Mouse (Mus musculus) C2C12 (cell line): Measurements from ENCODE around the gene Grem1. TPM values are rescaled to one million over a fixed set of nuclear protein-coding genes. Genes with fewer than 3 reads are reported as not detected.
A peak's percentile ranks its signal among the peaks of the same experiment; 100 is the strongest.

ENCODE experiments used
- H3K27me3 ChIP-seq: one replicate; pipeline ENCODE4 v1.6.1; 2011; ENCODE audit not compliant: control insufficient read depth, insufficient read depth, insufficient read length
- H3K36me3 ChIP-seq: one replicate; pipeline ENCODE4 v1.6.1; 2011; ENCODE audit not compliant: control insufficient read depth, insufficient read depth
- H3K4me3 ChIP-seq: one replicate; pipeline ENCODE4 v1.5.1; 2011; ENCODE audit warnings: mild to moderate bottlenecking, control low read depth; ENCODE audit not compliant: poor library complexity, insufficient read depth, severe bottlenecking
- H3K79me2 ChIP-seq: one replicate; pipeline ENCODE4 v1.6.1; 2011; ENCODE audit not compliant: control insufficient read depth, insufficient read depth
- H3K79me3 ChIP-seq: one replicate; pipeline ENCODE4 v1.6.1; 2011; ENCODE audit warnings: low read depth, control low read depth
- H3ac ChIP-seq: one replicate; pipeline ENCODE3; 2011; ENCODE audit warnings: low read depth; ENCODE audit not compliant: control insufficient read depth, insufficient read length
- CEBPB ChIP-seq: IDR thresholded peaks from one replicate; pipeline ENCODE4 v1.6.1; 2011; ENCODE audit warnings: low read depth, mild to moderate bottlenecking, control low read depth, moderate library complexity
- CTCF ChIP-seq: IDR thresholded peaks from one replicate; pipeline ENCODE4 v1.5.1; 2011; ENCODE audit not compliant: control insufficient read depth, insufficient read depth, insufficient read length
- FOSL1 ChIP-seq: IDR thresholded peaks from one replicate; pipeline ENCODE4 v1.8.0; 2011; ENCODE audit warnings: mild to moderate bottlenecking, low read length; ENCODE audit not compliant: poor library complexity, insufficient read depth, severe bottlenecking
- MAX ChIP-seq: IDR thresholded peaks from one replicate; pipeline ENCODE4 v1.6.1; 2011; ENCODE audit warnings: mild to moderate bottlenecking, control low read depth
- MYOD1 ChIP-seq: IDR thresholded peaks from one replicate; pipeline ENCODE4 v1.6.1; 2011; ENCODE audit warnings: low read depth; ENCODE audit not compliant: control insufficient read depth, insufficient read length
- MYOG ChIP-seq: IDR thresholded peaks from one replicate; pipeline ENCODE4 v1.6.1; 2011; ENCODE audit not compliant: control insufficient read depth, insufficient read length; ENCODE audit errors: extremely low read depth
- USF1 ChIP-seq: IDR thresholded peaks from one replicate; pipeline ENCODE4 v1.6.1; 2011; ENCODE audit warnings: low read depth, mild to moderate bottlenecking, control low read depth, moderate library complexity
- long read RNA-seq, 2 experiments: library from polyadenylated mRNA; unstranded; transcript quantifications; one replicate each; pipeline ENCODE4 v2.0.0; 2019 to 2020
- polyA plus RNA-seq: library from polyadenylated mRNA; unstranded; fragments of >200 nt; fragmentation: generic; extraction: Trizol; gene quantifications from one replicate; pipeline ENCODE4 v1.2.1, GENCODE M21; 2012; ENCODE audit warnings: missing spikeins

Gene Grem1
- 69.1 TPM for polyA plus RNA-seq
- long read RNA-seq, experiment 1, full-length matches to known transcripts: 41 of 69 reads
- long read RNA-seq, experiment 1, partial matches to known transcripts: 0 of 69 reads
- long read RNA-seq, experiment 1, other reads (novel, unspliced or antisense): 28 of 69 reads
- long read RNA-seq, experiment 2, full-length matches to known transcripts: 230 of 258 reads
- long read RNA-seq, experiment 2, partial matches to known transcripts: 0 of 258 reads
- long read RNA-seq, experiment 2, other reads (novel, unspliced or antisense): 28 of 258 reads

GRCm38 (mm10) chr2:113758311-113759161 is at the start of gene Grem1:
Grem1 (minus strand) TSS chr2:113758646.
- peaks cover 47% of the 10 kb centered on the region for H3K79me3 ChIP-seq
- peak within 1 kb of the TSS; percentile 58 for H3ac ChIP-seq
- no peaks in the 10 kb centered on the region for H3K27me3 ChIP-seq

GRCm38 (mm10) chr2:113807640-113808039 is 49.2 kb upstream of the Grem1 start:
- no peaks in the 10 kb centered on the region for H3K36me3 ChIP-seq
- no peak for TF ChIP-seq FOSL1
- no peak for TF ChIP-seq MYOD1
- no peaks in the 10 kb centered on the region for H3K79me3 ChIP-seq
- no peaks in the 10 kb centered on the region for H3K27me3 ChIP-seq
- H3K79me2 ChIP-seq: no peaks in the 10 kb centered on the region
- H3ac ChIP-seq: no peak overlapping the region
- H3K4me3 ChIP-seq: no peak overlapping the region

More at GRCm38 (mm10) chr2:113758311-113759161, at the start of gene Grem1:
- peak within 1 kb of the TSS; percentile 72 for H3K4me3 ChIP-seq
- H3K36me3 ChIP-seq: peaks cover 19% of the 10 kb centered on the region
- peaks cover 49% of the 10 kb centered on the region for H3K79me2 ChIP-seq
- TF ChIP-seq CTCF (no peak), FOSL1 (no peak), MYOG (no peak), CEBPB (no peak), USF1 (no peak), MAX (no peak), MYOD1 (no peak)

GRCm38 (mm10) chr2:113806851-113807577 is 48.6 kb upstream of the Grem1 start:
- Histone ChIP-seq H3K79me2 (no peaks in the 10 kb centered on the region), H3K36me3 (no peaks in the 10 kb centered on the region), H3K4me3 (no peak overlapping the region), H3K79me3 (no peaks in the 10 kb centered on the region), H3K27me3 (no peaks in the 10 kb centered on the region), H3ac (no peak overlapping the region)
- TF ChIP-seq FOSL1 (no peak), MYOG (no peak), CTCF (no peak), USF1 (no peak), MYOD1 (no peak), MAX (no peak), CEBPB (no peak)

GRCm38 (mm10) chr2:113805765-113806164 is 47.3 kb upstream of the Grem1 start:
- Histone ChIP-seq H3ac (no peak overlapping the region), H3K79me3 (no peaks in the 10 kb centered on the region), H3K4me3 (no peak overlapping the region), H3K27me3 (no peaks in the 10 kb centered on the region), H3K36me3 (no peaks in the 10 kb centered on the region), H3K79me2 (no peaks in the 10 kb centered on the region)
- TF ChIP-seq USF1: no peak
- no peak for TF ChIP-seq MYOG

GRCm38 (mm10) chr2:113803753-113804152 is 45.3 kb upstream of the Grem1 start:
- H3K79me2 ChIP-seq: no peaks in the 10 kb centered on the region
- H3ac ChIP-seq: no peak overlapping the region
- no peak overlapping the region for H3K4me3 ChIP-seq
- no peaks in the 10 kb centered on the region for H3K36me3 ChIP-seq
- H3K79me3 ChIP-seq: no peaks in the 10 kb centered on the region
- no peaks in the 10 kb centered on the region for H3K27me3 ChIP-seq
- TF ChIP-seq MAX (no peak), MYOG (no peak), FOSL1 (no peak), USF1 (no peak), CTCF (no peak), CEBPB (no peak), MYOD1 (no peak)

- Histone ChIP-seq H3K79me2 (no peaks in the 10 kb centered on the region), H3K4me3 (no peak overlapping the region), H3K27me3 (no peaks in the 10 kb centered on the region), H3ac (no peak overlapping the region), H3K79me3 (no peaks in the 10 kb centered on the region), H3K36me3 (no peaks in the 10 kb centered on the region)
- TF ChIP-seq MAX (no peak), USF1 (no peak), MYOD1 (no peak), CTCF (no peak), FOSL1 (no peak), MYOG (no peak), CEBPB (no peak)
Measured at GRCm38 (mm10) chr2:113800846-113801245, 42.4 kb upstream of the Grem1 start.
